Mouse (Mus musculus) kidney, postnatal 4 days (tissue): Measurements from ENCODE around the gene Pycr1.
"Not testable (repeated sequence)": the region's sequence is repeated elsewhere in the genome, so short reads cannot be mapped to it uniquely, and the experiment has no call there.

Experiments used
- DNase-seq, 2 experiments: peaks; one replicate each; pipeline ENCODE4 v3.0.0; 2021; ENCODE audit warnings: mixed read lengths in 2 of 2

The Pycr1 gene

GRCm38 (mm10) chr11:120643601-120643987 lies at the start of gene Pycr1:
Gene Pycr1 (minus strand): TSS chr11:120643769.
- DNase-seq = peak; percentile 93 to 96

- no peak for DNase-seq
Observed at GRCm38 (mm10) chr11:120692471-120693011, 49.0 kb upstream of the Pycr1 start.

- DNase-seq = no peak
Observed at GRCm38 (mm10) chr11:120689365-120689764, 45.8 kb upstream of the Pycr1 start.

GRCm38 (mm10) chr11:120686650-120687272 lies 43.2 kb upstream of the Pycr1 start:
- DNase-seq = no peak

GRCm38 (mm10) chr11:120684660-120685059 lies 41.1 kb upstream of the Pycr1 start:
- DNase-seq = no peak

GRCm38 (mm10) chr11:120684086-120684485 lies 40.5 kb upstream of the Pycr1 start:
- no peak for DNase-seq

- no peak for DNase-seq
Observed at GRCm38 (mm10) chr11:120683536-120683935, 40.0 kb upstream of the Pycr1 start.

- DNase-seq = no peak
Observed at GRCm38 (mm10) chr11:120682683-120683082, 39.1 kb upstream of the Pycr1 start.

- peak; percentile 50 to 62 for DNase-seq
Observed at GRCm38 (mm10) chr11:120679909-120680308, 36.3 kb upstream of the Pycr1 start.

- DNase-seq = no peak
Observed at GRCm38 (mm10) chr11:120676951-120677350, 33.4 kb upstream of the Pycr1 start.

GRCm38 (mm10) chr11:120675875-120676274 lies 32.3 kb upstream of the Pycr1 start:
- DNase-seq = not testable (repeated sequence)

GRCm38 (mm10) chr11:120673594-120674122 lies 30.1 kb upstream of the Pycr1 start:
- DNase-seq = no peak

GRCm38 (mm10) chr11:120672687-120673593 lies 29.4 kb upstream of the Pycr1 start, which contains the start of gene Aspscr1:
Gene Aspscr1 (plus strand): TSS chr11:120672973.
- DNase-seq = peak; percentile 98 to 99

GRCm38 (mm10) chr11:120666617-120667016 lies 23.0 kb upstream of the Pycr1 start:
- DNase-seq = peak in 1 of 2 experiments; percentile 25

GRCm38 (mm10) chr11:120665406-120665805 lies 21.8 kb upstream of the Pycr1 start:
- peak; percentile 70 to 72 for DNase-seq

- no peak for DNase-seq
Observed at GRCm38 (mm10) chr11:120663714-120664113, 20.1 kb upstream of the Pycr1 start.

- DNase-seq = no peak
Observed at GRCm38 (mm10) chr11:120662759-120663158, 19.2 kb upstream of the Pycr1 start.

- peak in 1 of 2 experiments; percentile 49 for DNase-seq
Observed at GRCm38 (mm10) chr11:120661076-120661460, 17.5 kb upstream of the Pycr1 start, which contains the start of gene Notum. Gene Notum (minus strand): TSS chr11:120661175.

- peak; percentile 67 to 75 for DNase-seq
Observed at GRCm38 (mm10) chr11:120660301-120661075, 16.9 kb upstream of the Pycr1 start.

GRCm38 (mm10) chr11:120659509-120660300 lies 16.1 kb upstream of the Pycr1 start:
- DNase-seq = peak; percentile 24 to 49

- peak; percentile 90 to 93 for DNase-seq
Observed at GRCm38 (mm10) chr11:120658876-120659410, 15.4 kb upstream of the Pycr1 start.
